Mouse (Mus musculus) thymus, postnatal 14 days (tissue): ENCODE measurements around the gene Prap1.

ENCODE experiments used
- DNase-seq: peaks from one replicate; pipeline ENCODE4 v3.0.0; 2021

Gene Prap1

GRCm38 (mm10) chr7:140135106-140135770 is 42.0 kb downstream of the Prap1 start:
- no peak for DNase-seq

- peak; percentile 95 for DNase-seq
Observed at GRCm38 (mm10) chr7:140137135-140138020, 44.2 kb downstream of the Prap1 start, which contains the start of gene Mtg1. Mtg1 (plus strand) TSS chr7:140137564.

GRCm38 (mm10) chr7:140138021-140138310 is 44.8 kb downstream of the Prap1 start:
- no peak for DNase-seq

GRCm38 (mm10) chr7:140141350-140141749 is 48.2 kb downstream of the Prap1 start:
- DNase-seq: peak; percentile 77

- no peak for DNase-seq
Observed at GRCm38 (mm10) chr7:140144550-140144949, 51.4 kb downstream of the Prap1 start.
